Mouse (Mus musculus): Measurements from ENCODE around the gene Fam184a.

The Fam184a gene

DNA sequence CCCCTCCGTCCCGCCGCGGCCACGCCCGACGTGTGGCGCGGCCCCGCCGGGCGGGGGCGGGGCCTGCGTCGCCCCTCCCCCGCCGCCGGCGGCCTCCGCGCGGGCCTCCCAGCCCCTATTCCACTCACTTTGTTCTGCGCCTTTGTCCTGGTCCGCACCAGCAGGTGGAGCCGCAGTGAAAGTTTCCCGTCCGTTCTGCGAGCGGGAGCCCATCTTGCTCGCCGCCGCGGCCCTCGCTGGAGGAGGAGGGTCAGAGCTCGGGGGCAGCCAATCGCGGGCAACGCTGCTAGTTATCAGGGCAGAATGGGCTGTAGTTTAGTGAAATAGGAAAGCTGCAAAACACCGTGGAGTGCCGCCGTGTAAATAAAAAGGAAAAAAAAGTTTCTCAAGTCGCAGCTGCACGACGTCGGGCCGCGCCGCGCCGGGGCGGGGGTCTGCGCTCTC is 154.2 kb downstream of the Fam184a start, which contains the start of gene Asf1a:
TSS of gene Asf1a (plus strand) at position 81 of the 444 bp plus-strand sequence.
- DNase-seq = peak; percentile 97

DNA sequence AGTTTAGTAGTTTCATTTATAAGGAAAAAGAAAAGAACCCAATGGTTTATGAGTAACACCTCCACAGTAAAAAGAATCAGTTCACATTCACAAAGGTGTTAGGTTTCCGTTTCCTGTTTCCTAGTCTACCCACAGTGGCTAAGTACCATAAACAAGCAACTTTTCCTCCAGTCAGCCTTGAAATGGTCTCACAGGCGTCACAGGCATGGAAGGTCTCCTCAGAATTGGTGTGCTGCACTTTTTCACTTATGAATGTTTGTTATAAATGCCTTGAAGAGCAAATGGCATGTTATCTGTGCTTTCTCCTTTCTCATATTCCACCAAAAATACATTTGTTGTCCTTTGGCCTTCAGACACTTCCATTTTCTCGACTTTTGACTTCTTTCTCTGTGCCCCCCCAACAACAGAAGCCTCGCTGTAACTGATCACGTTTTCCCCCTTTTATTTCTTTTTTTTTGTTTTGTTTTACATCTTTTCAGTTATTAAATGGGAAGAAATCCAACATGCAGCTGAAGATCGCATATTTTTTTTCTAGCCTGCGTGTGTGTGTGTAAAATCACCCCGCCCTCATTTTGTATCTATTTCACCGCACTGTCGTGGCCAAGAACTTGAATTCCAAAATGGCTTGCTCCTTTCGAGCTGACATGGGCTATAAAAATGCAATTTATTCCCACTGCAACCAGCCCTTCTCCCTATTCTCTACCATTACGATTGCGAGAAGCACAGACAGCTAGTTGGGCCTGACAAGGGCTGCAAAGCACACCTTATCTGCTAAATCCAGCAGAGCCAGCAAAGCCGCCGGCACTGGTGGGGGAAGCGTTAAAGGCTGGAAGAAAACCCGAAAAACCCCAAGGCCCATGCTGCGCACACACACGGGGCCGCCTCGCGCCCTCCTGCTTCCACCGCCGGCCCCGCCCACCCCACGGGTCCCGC is 154.9 kb downstream of the Fam184a start:
- DNase-seq = no peak

DNA sequence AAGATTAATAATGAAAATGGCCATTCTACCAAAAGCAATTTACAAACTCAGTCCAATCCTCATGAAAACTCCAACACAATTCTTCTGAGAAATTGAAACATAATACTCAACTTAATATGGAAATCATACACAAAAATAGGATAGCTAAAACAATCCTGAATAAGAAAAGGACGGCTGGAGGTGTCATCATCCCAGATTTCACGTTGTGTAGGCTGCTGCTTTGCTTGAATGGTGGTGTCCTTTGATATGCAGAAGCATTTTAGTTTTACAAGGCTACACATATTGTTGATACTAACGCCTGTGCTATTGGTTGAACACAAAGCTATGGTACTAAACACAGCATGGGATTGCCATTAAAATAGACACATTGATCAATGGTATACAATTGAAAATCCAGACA is 165.1 kb downstream of the Fam184a start:
- DNase-seq = no peak

Measured in layer of hippocampus, adult 9-11 months (tissue).